Mouse (Mus musculus) lung, embryonic 16.5 days (tissue): Measurements from ENCODE around the gene Lst1. TPM values are rescaled to one million over a fixed set of nuclear protein-coding genes. Genes with fewer than 3 reads are reported as not detected.

Source experiments
- ATAC-seq: fragments of 200-750 bp; cut with Nextera tagmentation; 2 replicates; pipeline ENCODE4 v1.8.0; 2017; ENCODE audit warnings: low read depth, mild to moderate bottlenecking, moderate library complexity
- H3K27ac ChIP-seq: fragments of 300-500 bp; sonication (generic); 2 replicates; pipeline ENCODE4 v1.5.1; 2014; ENCODE audit warnings: mild to moderate bottlenecking, control low read depth, low read length
- H3K27me3 ChIP-seq: fragments of 300-500 bp; sonication (generic); 2 replicates; pipeline ENCODE4 v1.6.1; 2014; ENCODE audit warnings: low read depth, low read length, mixed read lengths; ENCODE audit not compliant: control insufficient read depth, insufficient read depth
- H3K36me3 ChIP-seq: fragments of 300-500 bp; sonication (generic); 2 replicates; pipeline ENCODE4 v1.6.1; 2014; ENCODE audit warnings: low read length; ENCODE audit not compliant: control insufficient read depth, insufficient read depth
- H3K4me1 ChIP-seq: fragments of 300-500 bp; sonication (generic); replicated peaks from 2 replicates; pipeline ENCODE4 v1.6.1; 2014; ENCODE audit warnings: low read length, mixed read lengths; ENCODE audit not compliant: control insufficient read depth, insufficient read depth
- H3K4me2 ChIP-seq: fragments of 300-500 bp; sonication (generic); 2 replicates; pipeline ENCODE4 v1.6.1; 2014; ENCODE audit warnings: low read depth, low read length, control low read depth
- H3K4me3 ChIP-seq: fragments of 300-500 bp; sonication (generic); 2 replicates; pipeline ENCODE4 v1.5.1; 2014; ENCODE audit warnings: mild to moderate bottlenecking, low read length, control low read depth
- H3K9ac ChIP-seq: fragments of 300-500 bp; sonication (generic); 2 replicates; pipeline ENCODE4 v1.6.1; 2014; ENCODE audit warnings: low read length, control low read depth
- H3K9me3 ChIP-seq: fragments of 300-500 bp; sonication (generic); 2 replicates; pipeline ENCODE4 v1.6.1; 2016; ENCODE audit warnings: low read length; ENCODE audit not compliant: control insufficient read depth
- WGBS: fragments of 180-500 bp; shearing (Covaris S2); extraction: QIAGEN DNeasy Blood & Tissue Kit; methylation state at CpG from one replicate; pipeline ENCODE4 v1.1.7; 2014; 5-methylcytosine and 5-hydroxymethylcytosine counted together
- polyA plus RNA-seq: library from polyadenylated mRNA; unstranded; fragments of >200 nt; fragmentation: Nextera tagmentation; extraction: Ambion mirVana; gene quantifications from 2 replicates; pipeline ENCODE4 v1.2.1, GENCODE M21; 2015

Gene Lst1
- polyA plus RNA-seq, 1 experiment from 2014 or later, result 11.3 TPM

- Histone ChIP-seq H3K9ac (no peak overlapping the region), H3K27me3 (no peaks in the 10 kb centered on the region), H3K9me3 (no peaks in the 10 kb centered on the region), H3K27ac (no peak overlapping the region), H3K4me3 (no peak overlapping the region), H3K4me1 (no peaks in the 10 kb centered on the region), H3K4me2 (no peak overlapping the region), H3K36me3 (peaks cover 88% of the 10 kb centered on the region)
- 91% methylated on average over 4 of the region's 4 CpGs for WGBS
- ATAC-seq, result no peak
Measured at GRCm38 (mm10) chr17:35152121-35152520, 36.1 kb downstream of the Lst1 start.

DNA sequence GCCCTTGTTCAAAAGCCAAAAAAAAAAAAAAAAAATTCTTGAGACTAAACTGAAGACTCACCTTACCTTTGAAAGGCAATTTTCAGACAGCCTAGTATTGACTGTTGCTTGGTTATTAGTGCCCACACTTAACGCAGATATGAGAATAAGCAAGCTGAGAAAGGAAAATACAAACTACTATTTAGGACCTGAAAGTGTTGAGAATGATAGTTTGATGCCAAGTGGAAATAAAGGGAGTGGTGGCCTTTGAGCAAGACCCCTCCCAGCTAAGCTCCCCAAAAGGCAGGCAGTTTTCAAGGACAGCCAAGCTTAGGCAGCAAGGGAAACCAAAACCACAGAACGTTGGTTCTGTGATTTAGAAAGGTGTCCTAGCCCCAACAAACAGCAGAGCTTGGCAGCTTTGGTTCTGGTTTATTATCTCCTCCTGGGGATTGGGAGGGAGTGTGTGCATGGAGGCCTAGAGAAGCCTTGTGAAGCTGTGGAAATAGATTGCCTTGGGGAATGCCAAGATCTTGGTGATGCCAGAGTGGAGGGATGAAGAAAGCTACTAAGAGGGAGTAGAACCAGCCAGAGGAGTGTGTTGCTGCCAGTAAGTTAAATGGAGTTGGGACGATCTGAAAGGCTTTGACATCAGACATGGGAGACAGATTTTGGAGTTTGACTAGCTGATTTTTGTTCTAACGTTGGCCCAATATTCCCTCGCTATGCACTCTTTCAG is 40.2 kb downstream of the Lst1 start:
- Histone ChIP-seq H3K27ac (no peak overlapping the region), H3K4me2 (no peak overlapping the region), H3K4me1 (no peaks in the 10 kb centered on the region), H3K9ac (no peak overlapping the region), H3K27me3 (no peaks in the 10 kb centered on the region), H3K9me3 (no peaks in the 10 kb centered on the region), H3K36me3 (peaks cover 85% of the 10 kb centered on the region), H3K4me3 (no peak overlapping the region)
- WGBS, result 63% methylated on average over 5 of the region's 5 CpGs
- ATAC-seq, result no peak

DNA sequence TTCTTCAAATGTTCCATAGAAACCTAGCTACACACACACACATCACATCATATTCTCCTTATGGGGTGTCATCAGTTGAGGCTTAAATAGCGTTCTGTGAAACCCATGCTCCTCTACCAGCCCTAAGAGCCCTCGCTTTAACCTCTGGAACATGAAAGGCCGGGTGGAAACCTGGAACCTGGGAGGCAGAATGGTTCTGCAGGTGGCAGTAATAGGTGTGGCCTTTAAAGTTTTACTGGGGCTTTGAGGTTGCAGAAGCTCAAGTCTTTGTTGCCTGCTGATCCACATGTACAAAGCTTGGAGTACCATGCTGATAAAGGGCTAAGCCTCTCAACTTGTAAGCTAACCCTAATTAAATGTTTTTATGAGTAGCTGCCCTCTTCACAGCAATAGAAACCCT is 40.9 kb downstream of the Lst1 start:
- no peak overlapping the region for H3K27ac ChIP-seq
- no peak overlapping the region for H3K9ac ChIP-seq
- no peak for ATAC-seq
- H3K4me2 ChIP-seq, result no peak overlapping the region
- H3K9me3 ChIP-seq, result no peaks in the 10 kb centered on the region
- H3K4me3 ChIP-seq, result no peak overlapping the region
- 54% methylated on average over 3 of the region's 3 CpGs for WGBS
- no peaks in the 10 kb centered on the region for H3K4me1 ChIP-seq
- H3K27me3 ChIP-seq, result no peaks in the 10 kb centered on the region
- peaks cover 85% of the 10 kb centered on the region for H3K36me3 ChIP-seq

DNA sequence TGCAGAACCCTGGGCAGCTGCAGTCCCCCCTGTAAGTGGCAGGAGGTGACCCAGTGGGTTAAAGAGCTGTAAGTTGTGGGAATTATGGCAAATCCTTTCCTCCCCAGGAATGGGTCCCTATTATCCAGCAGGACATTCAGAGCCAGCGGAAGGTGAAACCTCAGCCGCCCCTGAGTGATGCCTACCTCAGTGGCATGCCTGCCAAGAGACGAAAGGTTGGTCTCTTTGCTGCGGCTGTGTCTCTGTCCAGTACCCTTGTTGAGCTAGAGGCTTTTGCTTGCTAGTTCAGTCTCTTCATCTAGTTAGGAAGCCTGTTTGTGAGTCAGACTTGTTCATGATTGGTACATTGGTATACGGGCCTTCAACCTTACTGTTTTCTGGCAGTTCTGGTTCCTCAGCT is 42.1 kb downstream of the Lst1 start:
- H3K9ac ChIP-seq, result no peak overlapping the region
- ATAC-seq, result no peak
- no peak overlapping the region for H3K4me3 ChIP-seq
- no peaks in the 10 kb centered on the region for H3K9me3 ChIP-seq
- H3K27ac ChIP-seq, result no peak overlapping the region
- H3K27me3 ChIP-seq, result no peaks in the 10 kb centered on the region
- 84% methylated on average over 5 of the region's 5 CpGs for WGBS
- H3K4me1 ChIP-seq, result no peaks in the 10 kb centered on the region
- H3K36me3 ChIP-seq, result peaks cover 86% of the 10 kb centered on the region
- H3K4me2 ChIP-seq, result no peak overlapping the region

DNA sequence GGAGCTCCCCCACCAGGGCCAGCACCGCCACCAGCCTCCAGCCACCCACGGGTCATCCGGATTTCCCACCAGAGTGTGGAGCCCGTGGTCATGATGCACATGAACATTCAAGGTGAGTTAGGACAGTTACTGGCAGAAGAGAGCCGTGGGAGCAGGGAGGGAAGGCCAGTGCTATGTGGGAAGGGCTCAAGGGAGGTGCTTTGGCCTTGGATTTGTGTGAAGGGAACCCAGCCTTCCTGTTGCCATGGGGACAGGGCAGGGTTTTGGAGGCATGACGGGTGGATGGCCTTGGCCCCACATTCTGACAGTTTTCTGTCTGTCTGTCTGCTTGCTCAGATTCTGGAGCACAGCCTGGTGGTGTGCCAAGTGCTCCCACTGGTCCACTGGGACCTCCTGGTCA is 46.3 kb downstream of the Lst1 start:
- Histone ChIP-seq H3K36me3 (peaks cover 77% of the 10 kb centered on the region), H3K4me3 (no peak overlapping the region), H3K4me2 (no peak overlapping the region), H3K9ac (no peak overlapping the region), H3K27ac (no peak overlapping the region), H3K27me3 (no peaks in the 10 kb centered on the region), H3K4me1 (peaks cover 3% of the 10 kb centered on the region), H3K9me3 (no peaks in the 10 kb centered on the region)
- ATAC-seq, result no peak
- WGBS, result 86% methylated on average over 6 of the region's 6 CpGs

DNA sequence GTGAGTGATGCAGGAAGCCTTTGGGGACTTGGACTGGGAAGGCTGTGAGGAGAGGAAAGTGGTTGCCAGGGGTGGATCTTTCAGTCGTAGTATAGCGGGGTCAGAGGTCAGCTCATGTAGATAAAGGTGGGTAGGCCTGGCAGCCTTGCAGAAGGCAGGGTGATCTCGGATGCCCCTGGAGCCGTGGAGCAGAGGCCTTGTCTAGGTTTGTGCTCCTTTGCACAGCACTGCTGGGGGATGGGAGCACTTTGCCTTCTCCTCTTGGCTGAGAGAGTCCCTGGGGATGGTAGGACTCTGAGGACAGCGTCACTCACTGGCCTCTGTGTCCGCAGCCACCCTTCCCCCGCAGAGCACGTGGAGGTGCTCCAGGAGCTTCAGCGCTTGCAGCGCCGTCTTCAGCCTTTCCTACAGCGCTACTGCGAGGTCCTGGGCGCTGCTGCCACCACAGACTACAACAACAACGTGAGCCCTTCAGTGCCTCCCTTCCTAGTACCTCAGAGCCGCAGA is 47.7 kb downstream of the Lst1 start:
- H3K4me2 ChIP-seq, result no peak overlapping the region
- WGBS, result 73% methylated on average over 16 of the region's 16 CpGs
- no peak overlapping the region for H3K4me3 ChIP-seq
- H3K27ac ChIP-seq, result no peak overlapping the region
- no peaks in the 10 kb centered on the region for H3K9me3 ChIP-seq
- peaks cover 12% of the 10 kb centered on the region for H3K4me1 ChIP-seq
- peaks cover 63% of the 10 kb centered on the region for H3K36me3 ChIP-seq
- H3K27me3 ChIP-seq, result no peaks in the 10 kb centered on the region
- no peak overlapping the region for H3K9ac ChIP-seq
- ATAC-seq, result no peak

GRCm38 (mm10) chr17:35139269-35139668 is 49.0 kb downstream of the Lst1 start:
- Histone ChIP-seq H3K27me3 (no peaks in the 10 kb centered on the region), H3K9ac (no peak overlapping the region), H3K36me3 (peaks cover 52% of the 10 kb centered on the region), H3K4me1 (peaks cover 12% of the 10 kb centered on the region), H3K4me2 (no peak overlapping the region), H3K27ac (no peak overlapping the region), H3K4me3 (no peak overlapping the region), H3K9me3 (no peaks in the 10 kb centered on the region)
- no peak for ATAC-seq
- 89% methylated on average over 3 of the region's 3 CpGs for WGBS

- peak overlapping the region; percentile 87 for H3K9ac ChIP-seq
- ATAC-seq, result peak; percentile 5; the same call in 1 of the 2 replicates
- H3K27me3 ChIP-seq, result no peaks in the 10 kb centered on the region
- peak overlapping the region; percentile 92 for H3K4me2 ChIP-seq
- peaks cover 20% of the 10 kb centered on the region for H3K36me3 ChIP-seq
- peak overlapping the region; percentile 89 for H3K4me3 ChIP-seq
- under 1% methylated on average over 40 of the region's 43 CpGs for WGBS
- peak overlapping the region; percentile 97 for H3K27ac ChIP-seq
- peaks cover 14% of the 10 kb centered on the region for H3K4me1 ChIP-seq
- no peaks in the 10 kb centered on the region for H3K9me3 ChIP-seq
Measured at GRCm38 (mm10) chr17:35135591-35136320, 52.5 kb downstream of the Lst1 start.
